Mouse (Mus musculus) C2C12 (cell line): ENCODE measurements at regions not wholly inside any gene's neighbourhood (a gene's known extent, or its start where the extent isn't known, plus 50 kb on each side); places are given as distances from the start of the nearest gene placed in this dataset.
"Not testable (repeated sequence)": the region's sequence is repeated elsewhere in the genome, so short reads cannot be mapped to it uniquely, and the experiment has no call there.

Experiments used
- H3K27me3 ChIP-seq: one replicate; pipeline ENCODE4 v1.6.1; 2011; ENCODE audit not compliant: control insufficient read depth, insufficient read depth, insufficient read length
- H3K36me3 ChIP-seq: one replicate; pipeline ENCODE4 v1.6.1; 2011; ENCODE audit not compliant: control insufficient read depth, insufficient read depth
- H3K4me3 ChIP-seq: one replicate; pipeline ENCODE4 v1.5.1; 2011; ENCODE audit warnings: mild to moderate bottlenecking, control low read depth; ENCODE audit not compliant: poor library complexity, insufficient read depth, severe bottlenecking
- H3K79me2 ChIP-seq: one replicate; pipeline ENCODE4 v1.6.1; 2011; ENCODE audit not compliant: control insufficient read depth, insufficient read depth
- H3K79me3 ChIP-seq: one replicate; pipeline ENCODE4 v1.6.1; 2011; ENCODE audit warnings: low read depth, control low read depth
- H3ac ChIP-seq: one replicate; pipeline ENCODE3; 2011; ENCODE audit warnings: low read depth; ENCODE audit not compliant: control insufficient read depth, insufficient read length
- CEBPB ChIP-seq: IDR thresholded peaks from one replicate; pipeline ENCODE4 v1.6.1; 2011; ENCODE audit warnings: low read depth, mild to moderate bottlenecking, control low read depth, moderate library complexity
- CTCF ChIP-seq: IDR thresholded peaks from one replicate; pipeline ENCODE4 v1.5.1; 2011; ENCODE audit not compliant: control insufficient read depth, insufficient read depth, insufficient read length
- FOSL1 ChIP-seq: IDR thresholded peaks from one replicate; pipeline ENCODE4 v1.8.0; 2011; ENCODE audit warnings: mild to moderate bottlenecking, low read length; ENCODE audit not compliant: poor library complexity, insufficient read depth, severe bottlenecking
- MAX ChIP-seq: IDR thresholded peaks from one replicate; pipeline ENCODE4 v1.6.1; 2011; ENCODE audit warnings: mild to moderate bottlenecking, control low read depth
- MYOD1 ChIP-seq: IDR thresholded peaks from one replicate; pipeline ENCODE4 v1.6.1; 2011; ENCODE audit warnings: low read depth; ENCODE audit not compliant: control insufficient read depth, insufficient read length
- MYOG ChIP-seq: IDR thresholded peaks from one replicate; pipeline ENCODE4 v1.6.1; 2011; ENCODE audit not compliant: control insufficient read depth, insufficient read length; ENCODE audit errors: extremely low read depth
- USF1 ChIP-seq: IDR thresholded peaks from one replicate; pipeline ENCODE4 v1.6.1; 2011; ENCODE audit warnings: low read depth, mild to moderate bottlenecking, control low read depth, moderate library complexity

- no peaks in the 10 kb centered on the region for H3K36me3 ChIP-seq
- H3K79me3 ChIP-seq = no peaks in the 10 kb centered on the region
- H3K4me3 ChIP-seq = no peak overlapping the region
- no peaks in the 10 kb centered on the region for H3K79me2 ChIP-seq
- TF ChIP-seq USF1 (no peak), MYOG (no peak), MYOD1 (no peak), CTCF (no peak)
- H3K27me3 ChIP-seq = no peaks in the 10 kb centered on the region
- H3ac ChIP-seq = no peak overlapping the region
These were observed 491.3 kb upstream of the Klf6 start for GRCm38 (mm10) chr13:5370007-5370406.

- Histone ChIP-seq H3K36me3 (no peaks in the 10 kb centered on the region), H3K27me3 (no peaks in the 10 kb centered on the region), H3K4me3 (no peak overlapping the region), H3K79me3 (no peaks in the 10 kb centered on the region), H3K79me2 (no peaks in the 10 kb centered on the region), H3ac (no peak overlapping the region)
- no peak for TF ChIP-seq CEBPB
- TF ChIP-seq CTCF = no peak
- TF ChIP-seq FOSL1 = no peak
- no peak for TF ChIP-seq MYOG
- no peak for TF ChIP-seq MYOD1
- TF ChIP-seq USF1 = no peak
- TF ChIP-seq MAX = no peak
These were observed 488.1 kb upstream of the Klf6 start for GRCm38 (mm10) chr13:5373191-5373590.

DNA sequence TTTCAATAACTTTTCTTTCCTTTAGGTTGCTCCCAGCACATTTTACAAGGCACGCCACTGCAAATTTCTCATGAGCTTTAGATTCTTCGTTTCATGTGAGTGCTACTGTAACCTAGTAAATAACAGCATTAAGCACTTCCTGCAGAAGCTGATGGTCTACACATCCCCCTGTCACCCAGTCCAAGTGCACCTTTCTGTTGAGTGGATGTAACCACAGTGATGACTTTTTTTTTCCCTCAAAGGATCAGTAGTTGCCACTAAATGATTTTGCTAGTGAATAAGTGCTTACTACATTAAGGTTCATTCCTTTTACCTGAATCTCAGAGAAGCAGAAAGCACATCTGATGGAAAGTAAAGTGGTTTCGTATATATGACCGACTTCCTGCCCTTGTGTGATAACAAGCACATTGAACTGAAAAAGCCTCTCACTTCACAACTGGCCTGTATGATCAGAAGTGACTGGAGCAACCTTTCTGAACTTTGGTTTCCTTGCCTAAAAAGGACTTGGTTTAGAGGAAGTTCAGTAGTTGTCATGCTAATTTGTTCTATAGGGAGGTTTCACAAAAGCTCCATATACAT lies 453.0 kb upstream of the Klf6 start:
- H3K79me2 ChIP-seq = no peaks in the 10 kb centered on the region
- no peak overlapping the region for H3K4me3 ChIP-seq
- no peaks in the 10 kb centered on the region for H3K27me3 ChIP-seq
- no peaks in the 10 kb centered on the region for H3K79me3 ChIP-seq
- TF ChIP-seq CTCF (no peak), MYOG (no peak), MYOD1 (no peak), CEBPB (no peak), FOSL1 (no peak), USF1 (no peak)
- no peak overlapping the region for H3ac ChIP-seq
- H3K36me3 ChIP-seq = no peaks in the 10 kb centered on the region

DNA sequence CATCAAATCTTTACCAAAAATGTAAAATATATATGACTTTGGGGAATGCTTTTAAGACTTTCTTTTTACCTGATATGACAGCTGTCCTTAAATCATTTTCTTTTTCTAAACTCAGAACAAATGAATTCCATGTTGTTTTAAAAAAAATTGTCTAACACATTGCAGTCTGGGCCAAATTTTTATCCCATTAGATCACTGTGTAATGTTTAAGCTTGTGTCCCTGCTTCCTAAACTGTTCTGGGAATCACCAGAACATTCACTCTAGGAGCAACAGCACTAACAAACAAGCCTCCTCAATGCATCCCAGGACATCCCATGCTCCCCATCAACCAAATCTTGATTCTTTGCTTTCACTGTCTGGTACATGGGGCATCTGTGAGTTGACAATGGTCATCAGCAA lies 449.2 kb upstream of the Klf6 start:
- TF ChIP-seq MYOD1 (no peak), CEBPB (no peak), MYOG (no peak), FOSL1 (no peak), USF1 (no peak), MAX (no peak), CTCF (no peak)
- no peak overlapping the region for H3K4me3 ChIP-seq

GRCm38 (mm10) chr13:5413009-5413408 lies 448.3 kb upstream of the Klf6 start:
- not testable (repeated sequence) for H3K4me3 ChIP-seq, H3K27me3 ChIP-seq, H3K36me3 ChIP-seq, H3K79me3 ChIP-seq, H3K79me2 ChIP-seq, H3ac ChIP-seq

More for the DNA sequence above, 449.2 kb upstream of the Klf6 start:
- Histone ChIP-seq H3K79me3 (no peaks in the 10 kb centered on the region), H3K36me3 (no peaks in the 10 kb centered on the region), H3K27me3 (no peaks in the 10 kb centered on the region), H3K79me2 (no peaks in the 10 kb centered on the region), H3ac (no peak overlapping the region)

GRCm38 (mm10) chr13:5424110-5424509 lies 437.2 kb upstream of the Klf6 start:
- no peaks in the 10 kb centered on the region for H3K79me3 ChIP-seq
- H3K4me3 ChIP-seq = no peak overlapping the region
- no peaks in the 10 kb centered on the region for H3K27me3 ChIP-seq
- H3K36me3 ChIP-seq = no peaks in the 10 kb centered on the region
- TF ChIP-seq CEBPB (peak; percentile 92), MAX (no peak)
- no peak overlapping the region for H3ac ChIP-seq
- no peaks in the 10 kb centered on the region for H3K79me2 ChIP-seq
